ENCODE assay signal across 18 mouse cellular contexts in the genomic region with DNA sequence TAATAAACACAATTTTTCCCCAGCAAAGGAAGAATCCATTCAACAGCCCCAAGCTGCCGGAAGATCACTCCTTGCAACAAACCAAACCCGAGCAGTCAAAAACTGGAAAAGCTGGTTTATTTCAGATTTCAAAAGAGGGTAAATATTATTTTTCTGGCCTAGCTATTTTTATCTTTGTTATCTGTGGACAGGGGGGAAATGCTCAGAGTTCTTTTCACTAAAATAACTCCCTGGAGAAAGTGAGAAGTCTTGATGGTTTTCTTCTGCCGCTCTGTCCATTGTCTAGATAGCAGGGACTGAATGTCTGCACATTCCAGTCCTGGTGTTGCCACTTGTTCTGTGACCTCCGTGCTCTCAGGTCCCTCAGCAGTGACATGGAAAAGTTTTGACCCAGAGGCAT. TPM values are rescaled to one million over a fixed set of nuclear protein-coding genes. Genes with fewer than 3 reads are reported as not detected.
DNase-seq lines count a peak whose midpoint lies in the region; ATAC-seq lines count a peak whose summit lies in the region.
"Had no signal": no experiment of that assay in that cellular context is flagged by ENCODE, and none has a peak within 500 bp of the region (broad histone marks: within the 10 kb centered on the region; RNA-seq: fewer than 3 reads in every experiment).

No protein-coding gene starts in this region.

- ATAC-seq in intestine, embryonic 15.5 days: peak; percentile 61
- ATAC-seq in cerebellum, adult (ENCODE audit: insufficient number of reproducible peaks, low FRiP score, low TSS enrichment): no peak
- ATAC-seq in megakaryocyte-erythroid progenitor cell, adult 5-6 weeks (replicated peaks; ENCODE audit: low FRiP score, low TSS enrichment, poor library complexity, severe bottlenecking): no peak
- ATAC-seq: liver, postnatal 0 days; midbrain, embryonic 15.5 days; Patski had no signal

- peak; percentile 37 to 45 for DNase-seq in heart, adult 18-20 months
- DNase-seq in heart, postnatal 4 days: no peak
- peak; percentile 24 to 36 for DNase-seq in heart, adult 9 months (ENCODE audit: low spot score in 2 of 2)
- DNase-seq in lung, postnatal 14 days: peak; percentile 16
- no peak for DNase-seq in layer of hippocampus, postnatal 36 days
- DNase-seq: adrenal gland, adult 2 months; cerebellum, adult 2 months; embryo, embryonic 11 days; liver, postnatal 0 days had no signal

- H3K4me3 ChIP-seq in intestine, embryonic 15.5 days (replicated peaks): no peak overlapping the region
- H3K4me3 ChIP-seq: erythroblast, embryonic 14.5 days; left cerebral cortex, adult 2 months; midbrain, embryonic 15.5 days had no signal

- H3K9ac ChIP-seq in intestine, embryonic 15.5 days: no peak overlapping the region
- H3K9ac ChIP-seq: hindbrain, embryonic 14.5 days; liver, postnatal 0 days; midbrain, embryonic 15.5 days had no signal

- H3K9me3 ChIP-seq in intestine, embryonic 15.5 days: no peaks in the 10 kb centered on the region
- H3K9me3 ChIP-seq: midbrain, embryonic 15.5 days had no signal

- no peak overlapping the region for H3K4me2 ChIP-seq in intestine, embryonic 15.5 days (replicated peaks)
- H3K4me2 ChIP-seq: hindbrain, embryonic 14.5 days; midbrain, embryonic 15.5 days had no signal

- WGBS in intestine, embryonic 15.5 days: 14% methylated on average over 4 of the region's 4 CpGs

- peaks cover 9% of the 10 kb centered on the region; the same call in 1 of the 2 replicates for H3K4me1 ChIP-seq in intestine, embryonic 15.5 days (replicated peaks)
- H3K4me1 ChIP-seq: midbrain, embryonic 15.5 days had no signal

- no peaks in the 10 kb centered on the region for H3K36me3 ChIP-seq in intestine, embryonic 15.5 days
- H3K36me3 ChIP-seq: midbrain, embryonic 15.5 days had no signal

- H3K27ac ChIP-seq in intestine, embryonic 15.5 days: 0 out of 2 replicates have a peak overlapping the region, but pooled peaks have one; percentile 32
- H3K27ac ChIP-seq: hindbrain, embryonic 14.5 days; left cerebral cortex, adult 2 months; midbrain, embryonic 15.5 days had no signal

- H3K27me3 ChIP-seq in intestine, embryonic 15.5 days (replicated peaks): no peaks in the 10 kb centered on the region
- H3K27me3 ChIP-seq: midbrain, embryonic 15.5 days; Patski had no signal

RNA-seq across cellular contexts. Expression of gene Ccdc89, which starts 53.6 kb away (rescaled TPM):
- under 1 TPM; 0.20 to 0.31 TPM for total RNA-seq in heart, adult 18-20 months (2021)
- total RNA-seq in heart, postnatal 4 days (2021): under 1 TPM; 0.38 to 0.52 TPM
- 0.48 and 0.85 TPM in 2 replicates for polyA plus RNA-seq in intestine, embryonic 15.5 days (2015; fragmentation: Nextera tagmentation; extraction: Ambion mirVana)
- total RNA-seq in layer of hippocampus, postnatal 36 days (2021): under 1 TPM; 0.47 to 0.58 TPM
- total RNA-seq in megakaryocyte-erythroid progenitor cell, adult 5-6 weeks (2014; fragmentation: Nextera tagmentation): 0.22 TPM in 1 of 2 replicates, not detected in the other
- total RNA-seq in megakaryocyte-erythroid progenitor cell, adult 5-6 weeks (2017): not detected in 2 replicates
- polyA plus RNA-seq: adrenal gland, adult 2 months; erythroblast, embryonic 14.5 days; small intestine, adult 2 months had no signal

Comparison
In these comparisons a context has a peak if more than half of its experiments do, and no peak if none do; other contexts are left out.
1. DNase-seq: peak in heart, adult 18-20 months (2 of 2), heart, adult 9 months (2 of 2) and lung, postnatal 14 days (single experiment); none in heart, postnatal 4 days (single experiment) and layer of hippocampus, postnatal 36 days (0 of 2).